Mouse (Mus musculus) kidney, embryonic 15.5 days (tissue): Measurements from ENCODE around the gene Wdr41. TPM values are rescaled to one million over a fixed set of nuclear protein-coding genes. Genes with fewer than 3 reads are reported as not detected.

ENCODE experiments used
- ATAC-seq: fragments of 200-750 bp; cut with Nextera tagmentation; replicated peaks from 2 replicates; pipeline ENCODE4 v1.8.0; 2017; ENCODE audit warnings: moderate TSS enrichment; ENCODE audit not compliant: low FRiP score
- H3K27ac ChIP-seq: fragments of 300-500 bp; sonication (generic); 2 replicates; pipeline ENCODE4 v1.5.1; 2015; ENCODE audit warnings: mild to moderate bottlenecking, inconsistent platforms
- H3K27me3 ChIP-seq: fragments of 300-500 bp; sonication (generic); 2 replicates; pipeline ENCODE4 v1.6.1; 2015; ENCODE audit warnings: inconsistent platforms
- H3K36me3 ChIP-seq: fragments of 300-500 bp; sonication (generic); 2 replicates; pipeline ENCODE4 v1.6.1; 2015; ENCODE audit warnings: inconsistent platforms
- H3K4me1 ChIP-seq: fragments of 300-500 bp; sonication (generic); 2 replicates; pipeline ENCODE4 v1.6.1; 2015; ENCODE audit warnings: inconsistent platforms
- H3K4me2 ChIP-seq: fragments of 300-500 bp; sonication (generic); 2 replicates; pipeline ENCODE4 v1.6.1; 2015; ENCODE audit warnings: moderate library complexity, mild to moderate bottlenecking, inconsistent platforms
- H3K4me3 ChIP-seq: fragments of 300-500 bp; sonication (generic); replicated peaks from 2 replicates; pipeline ENCODE4 v1.5.1; 2015; ENCODE audit warnings: mild to moderate bottlenecking, inconsistent platforms
- H3K9ac ChIP-seq: fragments of 300-500 bp; sonication (generic); 2 replicates; pipeline ENCODE4 v1.6.1; 2015; ENCODE audit warnings: mild to moderate bottlenecking, inconsistent platforms
- H3K9me3 ChIP-seq: fragments of 300-500 bp; sonication (generic); replicated peaks from 2 replicates; pipeline ENCODE4 v1.6.1; 2016; ENCODE audit warnings: inconsistent platforms
- WGBS: fragments of 180-500 bp; shearing (Covaris S2); methylation state at CpG from one replicate; pipeline ENCODE4 v1.1.7; 2015; ENCODE audit warnings: mixed read lengths; 5-methylcytosine and 5-hydroxymethylcytosine counted together
- polyA plus RNA-seq: library from polyadenylated mRNA; unstranded; fragments of >200 nt; fragmentation: Nextera tagmentation; extraction: Ambion mirVana; gene quantifications from 2 replicates; pipeline ENCODE4 v1.2.1, GENCODE M21; 2015

The Wdr41 gene
- polyA plus RNA-seq, 1 experiment from 2014 or later: 22.9 TPM

GRCm38 (mm10) chr13:95040140-95040738 is 64.1 kb downstream of the Wdr41 start:
- Histone ChIP-seq H3K4me1 (0 out of 2 replicates have a peak, but pooled peaks cover 3% of the 10 kb centered on the region), H3K4me2 (no peak overlapping the region), H3K27ac (no peak overlapping the region), H3K9me3 (no peaks in the 10 kb centered on the region), H3K9ac (no peak overlapping the region), H3K27me3 (no peaks in the 10 kb centered on the region), H3K4me3 (no peak overlapping the region), H3K36me3 (0 out of 2 replicates have a peak, but pooled peaks cover under 1% of the 10 kb centered on the region)
- no peak for ATAC-seq
- 69% methylated on average over 9 of the region's 9 CpGs for WGBS

GRCm38 (mm10) chr13:95044108-95044507 is 68.0 kb downstream of the Wdr41 start:
- Histone ChIP-seq H3K9ac (no peak overlapping the region), H3K4me3 (no peak overlapping the region), H3K27ac (no peak overlapping the region), H3K4me2 (no peak overlapping the region), H3K4me1 (0 out of 2 replicates have a peak, but pooled peaks cover 4% of the 10 kb centered on the region), H3K27me3 (no peaks in the 10 kb centered on the region), H3K36me3 (no peaks in the 10 kb centered on the region), H3K9me3 (no peaks in the 10 kb centered on the region)
- no peak for ATAC-seq
- WGBS: 19% methylated on average over 1 of the region's 1 CpGs

- no peak for ATAC-seq
- 69% methylated on average over 4 of the region's 4 CpGs for WGBS
- no peak overlapping the region for H3K9ac ChIP-seq
- H3K27ac ChIP-seq: no peak overlapping the region
- no peaks in the 10 kb centered on the region for H3K9me3 ChIP-seq
- H3K36me3 ChIP-seq: no peaks in the 10 kb centered on the region
- H3K27me3 ChIP-seq: no peaks in the 10 kb centered on the region
- no peak overlapping the region for H3K4me3 ChIP-seq
- no peak overlapping the region for H3K4me2 ChIP-seq
- no peaks in the 10 kb centered on the region for H3K4me1 ChIP-seq
Observed at GRCm38 (mm10) chr13:95050398-95050797, 74.3 kb downstream of the Wdr41 start.

- Histone ChIP-seq H3K27me3 (no peaks in the 10 kb centered on the region), H3K36me3 (no peaks in the 10 kb centered on the region), H3K4me1 (peaks cover 7% of the 10 kb centered on the region; the same call in 1 of the 2 replicates), H3K9me3 (no peaks in the 10 kb centered on the region), H3K27ac (no peak overlapping the region), H3K4me2 (no peak overlapping the region), H3K4me3 (no peak overlapping the region), H3K9ac (no peak overlapping the region)
- ATAC-seq: no peak
- WGBS: 89% methylated on average over 3 of the region's 3 CpGs
Observed at GRCm38 (mm10) chr13:95052421-95052820, 76.3 kb downstream of the Wdr41 start.

GRCm38 (mm10) chr13:95055742-95056388 is 79.7 kb downstream of the Wdr41 start:
- WGBS: 39% methylated on average over 1 of the region's 1 CpGs
- peak; percentile 74 for ATAC-seq
- no peak overlapping the region for H3K9ac ChIP-seq
- peaks cover 7% of the 10 kb centered on the region; the same call in 1 of the 2 replicates for H3K4me1 ChIP-seq
- no peaks in the 10 kb centered on the region for H3K27me3 ChIP-seq
- H3K4me2 ChIP-seq: no peak overlapping the region
- H3K36me3 ChIP-seq: no peaks in the 10 kb centered on the region
- peak overlapping the region; percentile 78 for H3K27ac ChIP-seq
- peaks cover 4% of the 10 kb centered on the region; the same call in 1 of the 2 replicates for H3K9me3 ChIP-seq
- no peak overlapping the region for H3K4me3 ChIP-seq

- no peak overlapping the region for H3K4me3 ChIP-seq
- H3K27ac ChIP-seq: peak overlapping the region; percentile 78
- H3K36me3 ChIP-seq: no peaks in the 10 kb centered on the region
- H3K27me3 ChIP-seq: no peaks in the 10 kb centered on the region
- H3K4me2 ChIP-seq: no peak overlapping the region
- H3K9me3 ChIP-seq: peaks cover 4% of the 10 kb centered on the region; the same call in 1 of the 2 replicates
- H3K9ac ChIP-seq: no peak overlapping the region
- ATAC-seq: no peak
- 82% methylated on average over 11 of the region's 11 CpGs for WGBS
- peaks cover 7% of the 10 kb centered on the region; the same call in 1 of the 2 replicates for H3K4me1 ChIP-seq
Observed at GRCm38 (mm10) chr13:95056501-95057280, 80.5 kb downstream of the Wdr41 start.

GRCm38 (mm10) chr13:95058885-95059284 is 82.7 kb downstream of the Wdr41 start:
- peaks cover 7% of the 10 kb centered on the region; the same call in 1 of the 2 replicates for H3K4me1 ChIP-seq
- no peak overlapping the region for H3K4me3 ChIP-seq
- peak; percentile 71; the same call in 1 of the 2 replicates for ATAC-seq
- no peaks in the 10 kb centered on the region for H3K36me3 ChIP-seq
- no peak overlapping the region for H3K4me2 ChIP-seq
- H3K9ac ChIP-seq: no peak overlapping the region
- H3K9me3 ChIP-seq: peaks cover 4% of the 10 kb centered on the region; the same call in 1 of the 2 replicates
- no peak overlapping the region for H3K27ac ChIP-seq
- H3K27me3 ChIP-seq: no peaks in the 10 kb centered on the region
- 69% methylated on average over 4 of the region's 4 CpGs for WGBS

GRCm38 (mm10) chr13:95063390-95064017 is 87.4 kb downstream of the Wdr41 start:
- Histone ChIP-seq H3K9me3 (peaks cover 4% of the 10 kb centered on the region; the same call in 1 of the 2 replicates), H3K4me1 (no peaks in the 10 kb centered on the region), H3K27ac (no peak overlapping the region), H3K4me2 (no peak overlapping the region), H3K4me3 (no peak overlapping the region), H3K36me3 (no peaks in the 10 kb centered on the region), H3K27me3 (no peaks in the 10 kb centered on the region), H3K9ac (no peak overlapping the region)
- no peak for ATAC-seq
- 73% methylated on average over 4 of the region's 4 CpGs for WGBS

GRCm38 (mm10) chr13:95067854-95068253 is 91.7 kb downstream of the Wdr41 start:
- H3K4me1 ChIP-seq: no peaks in the 10 kb centered on the region
- no peak for ATAC-seq
- H3K4me3 ChIP-seq: no peak overlapping the region
- no peak overlapping the region for H3K4me2 ChIP-seq
- no peaks in the 10 kb centered on the region for H3K36me3 ChIP-seq
- H3K9ac ChIP-seq: no peak overlapping the region
- H3K9me3 ChIP-seq: no peaks in the 10 kb centered on the region
- H3K27me3 ChIP-seq: no peaks in the 10 kb centered on the region
- H3K27ac ChIP-seq: no peak overlapping the region
- 58% methylated on average over 6 of the region's 6 CpGs for WGBS

GRCm38 (mm10) chr13:95070268-95070667 is 94.1 kb downstream of the Wdr41 start:
- Histone ChIP-seq H3K4me3 (no peak overlapping the region), H3K27ac (no peak overlapping the region), H3K9ac (no peak overlapping the region), H3K9me3 (no peaks in the 10 kb centered on the region), H3K36me3 (no peaks in the 10 kb centered on the region), H3K27me3 (no peaks in the 10 kb centered on the region), H3K4me1 (no peaks in the 10 kb centered on the region), H3K4me2 (no peak overlapping the region)
- ATAC-seq: no peak
